Mouse (Mus musculus): ENCODE results near the gene 5430419D17Rik.

The 5430419D17Rik gene

DNA sequence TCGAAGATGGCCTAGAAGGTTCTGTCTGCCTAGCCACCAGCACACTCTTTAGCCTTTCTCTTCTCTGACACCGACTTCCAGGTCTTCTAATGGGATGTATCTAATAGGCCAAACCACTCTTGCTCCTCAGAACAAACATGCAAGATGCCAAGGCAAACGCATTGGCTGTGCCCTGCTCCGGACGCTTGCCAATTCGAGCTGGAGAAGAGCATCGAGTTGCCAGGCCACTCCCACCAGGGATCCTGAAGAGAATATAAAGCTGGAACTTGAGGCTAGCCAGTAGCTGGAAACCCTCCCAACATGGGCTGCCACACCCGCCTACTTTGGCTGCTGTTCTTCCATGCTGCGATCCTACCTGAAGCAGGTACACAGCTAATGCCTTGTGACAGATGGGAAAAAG lies at the start of gene 5430419D17Rik:
5430419D17Rik (plus strand) TSS at position 282 of the 400 bp plus-strand sequence.
- no peak for DNase-seq (ENCODE audit: low read depth, low spot score)

DNA sequence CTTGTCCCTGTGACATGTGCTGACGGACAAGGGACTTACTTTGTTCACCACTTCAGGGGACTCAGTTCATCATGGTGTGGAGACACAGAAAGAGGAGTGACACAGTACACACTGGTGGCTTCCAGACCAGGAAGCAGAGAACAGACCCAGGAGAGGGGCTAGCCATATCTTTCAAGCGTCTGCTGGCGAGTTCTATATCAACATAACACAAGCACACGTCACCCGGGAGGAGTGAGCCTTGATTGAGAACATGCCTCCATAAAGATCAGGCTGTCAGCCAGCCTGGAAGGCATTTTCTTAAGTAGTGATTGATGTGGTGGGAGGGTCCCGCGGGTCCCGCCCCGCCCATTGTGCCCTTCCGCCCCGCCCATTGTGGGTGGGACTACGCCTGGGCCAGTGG lies 44.2 kb upstream of the 5430419D17Rik start:
- no peak for DNase-seq (ENCODE audit: low read depth, low spot score)

- DNase-seq (ENCODE audit: low read depth, low spot score) = no peak
These were observed 41.0 kb upstream of the 5430419D17Rik start for GRCm38 (mm10) chr7:131133181-131133580.

GRCm38 (mm10) chr7:131146214-131146613 lies 28.0 kb upstream of the 5430419D17Rik start, which contains the start of gene 4933402N03Rik:
Gene 4933402N03Rik, minus strand, starts transcription at chr7:131146314.
- no peak for DNase-seq (ENCODE audit: low read depth, low spot score)

DNA sequence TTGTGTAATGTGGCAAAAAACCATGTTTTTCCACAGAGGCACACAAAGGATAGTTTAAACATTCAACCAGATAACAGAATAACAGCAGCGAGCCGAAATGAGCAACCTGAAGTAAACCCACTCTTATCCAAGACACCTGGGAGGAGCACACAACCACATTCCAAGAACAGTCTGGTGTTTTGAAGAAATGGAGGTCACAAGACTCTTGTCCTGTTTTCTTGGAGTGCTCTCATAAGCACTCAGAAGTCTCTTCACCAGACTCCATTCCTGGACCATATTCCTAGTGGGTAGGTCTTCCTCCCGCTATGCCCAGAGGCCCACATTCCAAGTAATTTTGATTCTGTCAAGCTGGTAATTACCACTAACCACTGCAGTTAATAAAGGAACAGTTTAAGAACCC lies 24.0 kb upstream of the 5430419D17Rik start:
- no peak for DNase-seq (ENCODE audit: low read depth, low spot score)

DNA sequence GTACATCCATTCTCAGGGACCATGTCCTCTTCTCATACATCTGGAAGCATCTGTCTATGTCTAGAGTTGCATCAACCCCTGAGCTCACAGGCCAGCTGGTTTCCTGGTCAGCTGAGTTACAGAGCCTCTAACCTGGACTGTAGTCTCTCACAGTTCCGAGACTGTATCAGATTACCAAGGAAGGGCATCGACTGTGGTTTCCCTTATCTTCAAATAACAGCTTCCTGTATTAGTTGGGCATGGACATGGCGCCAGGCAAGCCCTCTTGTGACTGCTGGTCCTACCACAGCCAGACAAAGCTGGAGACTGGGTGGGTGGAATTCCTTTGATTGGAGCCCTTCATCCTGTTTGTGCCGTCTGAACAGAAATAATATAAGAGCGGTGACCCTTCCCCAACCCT lies 21.2 kb upstream of the 5430419D17Rik start:
- DNase-seq (ENCODE audit: low read depth, low spot score) = no peak

- no peak for DNase-seq (ENCODE audit: low read depth, low spot score)
These were observed 12.0 kb upstream of the 5430419D17Rik start for GRCm38 (mm10) chr7:131162251-131162650.

DNA sequence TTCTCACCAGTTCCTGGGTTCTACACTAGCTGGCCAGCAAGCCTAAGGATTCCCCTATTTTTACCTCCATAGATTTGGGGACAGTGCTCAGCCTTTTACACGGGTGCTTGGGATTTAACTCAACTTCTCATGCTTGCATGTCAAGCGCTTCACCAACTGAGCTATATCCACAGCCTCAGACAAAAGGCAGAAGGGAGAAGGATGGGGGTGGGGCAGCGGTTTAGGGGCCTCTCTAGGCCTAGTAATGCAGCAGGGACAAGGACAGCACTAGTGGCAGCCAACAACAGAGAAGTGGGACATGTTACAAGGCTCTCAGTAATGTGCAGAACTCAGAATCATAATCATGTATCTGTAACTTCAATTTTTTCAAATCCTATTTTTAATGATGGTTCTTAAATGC lies 6.4 kb upstream of the 5430419D17Rik start:
- no peak for DNase-seq (ENCODE audit: low read depth, low spot score)

GRCm38 (mm10) chr7:131169099-131169498 lies 5.1 kb upstream of the 5430419D17Rik start:
- no peak for DNase-seq (ENCODE audit: low read depth, low spot score)

- no peak for DNase-seq (ENCODE audit: low read depth, low spot score)
These were observed 8.5 kb downstream of the 5430419D17Rik start for GRCm38 (mm10) chr7:131182685-131183084.

- DNase-seq (ENCODE audit: low read depth, low spot score) = no peak
These were observed 10.1 kb downstream of the 5430419D17Rik start for GRCm38 (mm10) chr7:131184339-131184738.

- peak; percentile 50 for DNase-seq (ENCODE audit: low read depth, low spot score)
These were observed 12.8 kb downstream of the 5430419D17Rik start for GRCm38 (mm10) chr7:131187047-131187446.

- no peak for DNase-seq (ENCODE audit: low read depth, low spot score)
These were observed 13.8 kb downstream of the 5430419D17Rik start for GRCm38 (mm10) chr7:131187996-131188395.

GRCm38 (mm10) chr7:131223086-131223485 lies 48.9 kb downstream of the 5430419D17Rik start:
- no peak for DNase-seq (ENCODE audit: low read depth, low spot score)

DNA sequence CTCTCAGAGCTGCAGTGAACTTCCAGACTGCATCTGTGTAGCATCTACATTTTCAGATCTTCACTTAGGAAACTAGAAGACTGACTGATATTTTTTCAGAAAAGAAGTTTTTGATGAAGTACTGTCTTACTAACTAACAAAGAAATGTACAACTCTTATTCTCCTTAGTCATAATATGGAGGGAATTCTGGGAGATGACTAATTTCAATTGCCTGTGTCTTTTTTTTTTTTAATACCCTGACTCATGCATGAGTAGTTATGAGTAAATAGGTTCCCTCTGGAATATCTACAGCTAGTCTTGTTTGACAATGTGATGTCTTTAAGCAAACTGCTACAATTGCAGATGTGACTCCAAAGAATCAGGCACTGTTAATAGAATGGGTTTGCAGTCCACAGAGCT lies 61.9 kb downstream of the 5430419D17Rik start:
- no peak for DNase-seq (ENCODE audit: low read depth, low spot score)

DNA sequence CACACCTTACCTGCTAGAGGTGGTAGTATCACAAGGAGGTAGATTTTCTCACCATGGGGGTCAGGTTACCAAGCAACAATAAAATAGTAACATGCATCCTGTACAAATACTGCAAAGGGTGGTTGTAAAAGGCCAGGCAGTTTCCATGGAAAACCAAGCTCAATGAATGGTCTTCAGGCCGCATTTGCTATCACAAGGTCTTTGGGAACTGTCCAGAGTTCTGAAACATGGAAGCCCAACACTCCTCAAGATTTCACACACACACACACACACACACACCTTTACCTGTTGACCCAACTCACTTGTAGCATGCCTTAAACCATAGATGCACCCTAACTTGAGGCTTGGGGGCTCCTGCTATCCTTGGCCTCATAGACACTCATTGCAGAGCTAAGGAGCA lies 70.8 kb downstream of the 5430419D17Rik start:
- no peak for DNase-seq (ENCODE audit: low read depth, low spot score)

DNA sequence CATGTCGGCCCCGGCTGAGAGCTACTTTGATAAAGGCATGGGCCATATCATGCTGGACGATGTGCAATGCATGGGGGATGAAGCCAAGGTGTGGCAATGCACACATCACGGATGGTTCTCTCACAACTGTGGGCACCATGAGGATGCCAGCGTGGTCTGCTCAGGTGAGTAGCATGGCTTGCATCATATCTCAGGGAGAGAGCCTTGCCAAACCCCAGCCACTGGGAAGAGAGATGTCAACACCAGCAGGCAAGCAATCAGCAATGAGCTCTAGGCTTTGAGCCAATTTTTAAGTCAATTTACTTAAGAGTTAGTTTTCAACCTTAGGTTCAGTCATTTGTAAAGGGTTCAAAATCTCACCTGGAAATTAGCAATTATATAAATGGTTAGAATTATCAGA lies 82.6 kb downstream of the 5430419D17Rik start:
- DNase-seq (ENCODE audit: low read depth, low spot score) = no peak

DNA sequence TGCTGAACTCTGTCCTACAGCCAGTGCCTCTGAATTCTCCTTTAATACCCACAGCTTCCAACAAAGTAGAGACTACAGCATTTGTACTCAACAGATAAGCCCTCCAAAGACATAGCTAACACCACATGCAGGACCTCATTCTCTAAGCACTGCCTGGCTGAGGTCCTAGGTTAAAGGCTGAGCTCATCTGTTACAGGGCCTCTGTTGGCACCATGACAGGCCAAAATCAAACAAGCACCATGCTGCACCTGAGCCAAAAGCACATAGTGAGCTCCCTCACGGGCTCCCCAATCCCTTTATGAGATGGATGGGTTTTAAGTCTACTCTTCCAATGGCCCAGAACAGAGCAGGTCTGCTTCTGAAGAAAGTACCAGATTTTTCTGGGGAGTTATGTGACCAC lies 83.1 kb downstream of the 5430419D17Rik start:
- no peak for DNase-seq (ENCODE audit: low read depth, low spot score)

DNA sequence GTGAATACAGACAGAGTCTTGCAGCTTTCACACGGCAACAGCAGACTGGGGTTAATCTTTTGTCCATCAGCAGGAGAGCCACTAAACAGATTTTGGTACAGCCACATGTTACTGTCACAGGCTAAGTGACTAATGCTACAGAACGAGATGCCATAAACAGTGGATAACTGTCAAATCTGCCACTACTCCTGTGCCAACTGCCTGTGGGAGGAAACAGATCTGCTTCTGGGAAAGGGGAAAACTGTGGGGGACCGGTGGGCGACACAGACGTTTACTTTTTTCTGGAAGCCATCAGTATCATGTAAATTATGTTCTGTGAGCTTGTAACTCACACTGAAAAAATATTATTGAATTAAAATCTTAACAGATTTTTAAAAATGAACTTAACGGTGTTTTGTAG lies 86.7 kb downstream of the 5430419D17Rik start:
- DNase-seq (ENCODE audit: low read depth, low spot score) = peak; percentile 57

DNA sequence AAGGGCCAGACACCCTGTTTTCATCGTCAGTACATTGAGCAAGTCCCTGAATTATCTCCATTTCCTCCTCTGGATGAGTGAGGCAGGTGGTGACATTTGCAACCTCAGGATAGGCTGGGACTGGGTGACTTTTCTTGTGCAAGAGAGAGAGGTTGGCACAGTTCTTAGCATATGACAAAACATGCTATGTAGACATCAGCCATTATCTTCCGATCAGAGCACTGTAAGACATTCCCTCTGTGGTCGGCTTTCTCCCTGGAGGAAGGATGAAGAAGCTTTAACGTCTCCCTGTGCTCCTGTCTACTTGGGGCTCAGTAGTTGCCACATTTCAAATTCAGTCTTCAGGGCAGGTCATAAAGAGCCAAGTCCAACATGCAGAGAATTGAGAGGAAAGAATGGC lies 90.0 kb downstream of the 5430419D17Rik start:
- DNase-seq (ENCODE audit: low read depth, low spot score) = no peak

DNA sequence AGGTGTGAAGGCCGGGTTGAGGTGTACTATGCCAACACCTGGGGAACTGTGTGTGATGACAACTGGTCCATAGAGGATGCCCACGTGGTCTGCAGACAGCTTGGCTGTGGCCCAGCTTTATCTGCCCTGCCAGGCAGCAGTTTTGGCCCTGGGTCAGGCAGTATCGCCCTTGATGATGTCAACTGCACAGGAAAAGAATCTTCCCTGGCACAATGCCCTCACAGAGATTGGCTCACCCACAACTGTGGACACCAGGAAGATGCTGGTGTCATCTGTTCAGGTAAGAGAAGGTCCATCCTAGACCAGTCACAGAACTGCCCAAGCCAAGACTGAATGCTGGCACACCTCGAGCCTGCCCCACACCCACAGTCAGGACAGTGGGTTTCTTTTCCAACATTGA lies 91.6 kb downstream of the 5430419D17Rik start:
- no peak for DNase-seq (ENCODE audit: low read depth, low spot score)

DNA sequence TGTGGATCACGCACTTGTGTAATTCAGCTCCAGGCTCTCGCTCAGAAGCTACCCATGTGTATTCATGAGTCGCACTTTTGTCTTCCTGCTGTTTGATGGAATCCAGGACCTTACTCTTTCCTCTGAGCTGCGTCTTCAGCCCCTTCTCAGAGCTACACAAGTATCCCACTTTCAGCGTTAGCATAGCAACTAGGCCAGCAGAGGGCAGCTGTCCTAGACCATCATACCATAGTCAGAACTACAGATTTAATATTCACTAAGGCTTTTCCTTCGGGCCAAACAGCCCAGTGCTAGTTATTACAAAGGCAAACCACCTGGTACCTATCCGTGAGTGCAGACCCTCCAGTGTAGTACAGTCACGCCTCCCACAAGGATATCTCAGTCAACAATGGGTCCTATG lies 122.9 kb downstream of the 5430419D17Rik start:
- DNase-seq (ENCODE audit: low read depth, low spot score) = no peak

GRCm38 (mm10) chr7:131303340-131303739 lies 129.1 kb downstream of the 5430419D17Rik start:
- DNase-seq (ENCODE audit: low read depth, low spot score) = no peak

DNA sequence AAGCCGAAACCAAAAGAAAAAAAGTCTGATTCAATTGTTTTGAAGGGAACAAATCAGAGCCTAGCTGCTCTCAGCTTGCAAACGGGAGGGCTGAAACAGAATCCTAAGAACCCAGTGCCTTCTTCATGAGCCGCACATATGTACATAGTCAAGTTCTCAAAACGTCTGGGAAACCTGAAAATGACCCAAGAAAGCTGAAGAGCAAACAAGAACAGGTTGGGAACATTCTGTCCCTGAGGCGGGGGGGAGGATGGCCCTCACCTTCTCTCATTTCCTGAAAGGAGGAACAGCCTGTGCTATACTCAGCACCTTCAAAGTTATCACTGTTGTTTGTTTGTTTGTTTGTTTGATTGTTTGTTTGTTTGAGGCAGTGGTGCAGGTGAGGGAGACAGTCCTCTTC lies 132.5 kb downstream of the 5430419D17Rik start:
- no peak for DNase-seq (ENCODE audit: low read depth, low spot score)
